Comparison of ENCODE assay signal across 7 mouse cellular contexts in the genomic region with DNA sequence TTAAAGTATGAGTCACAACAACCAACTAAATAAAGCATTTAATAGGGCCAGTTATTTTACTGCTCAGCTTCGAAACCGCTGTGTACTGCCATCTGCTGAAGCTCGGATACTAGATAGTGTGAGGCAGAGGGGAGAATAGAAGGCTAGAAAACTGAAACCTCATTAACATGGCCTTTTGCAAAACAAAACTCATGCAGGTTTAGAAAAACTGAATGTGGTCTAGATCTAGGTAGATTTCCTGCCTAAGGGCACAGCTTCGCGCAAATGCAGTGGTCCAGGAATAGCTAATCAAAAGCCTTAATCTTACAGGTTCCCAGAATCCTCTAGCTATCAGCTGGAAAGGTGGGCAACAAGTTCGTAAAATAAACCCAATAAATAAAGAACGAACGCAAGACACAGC. TPM values are rescaled to one million over a fixed set of nuclear protein-coding genes. Genes with fewer than 3 reads are reported as not detected.
DNase-seq lines count a peak whose midpoint lies in the region; ATAC-seq and TF ChIP-seq lines count a peak whose summit lies in the region.

No protein-coding gene starts in this region.

- peak overlapping the region; percentile 98 for H3K9ac ChIP-seq in liver, embryonic 11.5 days (ENCODE audit: low read depth, low read length)

- peak overlapping the region; percentile 96 for H3K4me3 ChIP-seq in testis, adult 2 months (ENCODE audit: control insufficient read depth, low read depth, low read length)
- peak overlapping the region; percentile 86 for H3K4me3 ChIP-seq in forebrain, embryonic 10.5 days
- H3K4me3 ChIP-seq in liver, embryonic 11.5 days (ENCODE audit: low read depth, low read length): peak overlapping the region; percentile 96

- H3K4me1 ChIP-seq in testis, adult 2 months (ENCODE audit: control insufficient read depth, insufficient read depth, low read length): peaks cover 2% of the 10 kb centered on the region; the same call in 1 of the 2 replicates
- peaks cover 25% of the 10 kb centered on the region for H3K4me1 ChIP-seq in forebrain, embryonic 10.5 days
- H3K4me1 ChIP-seq in liver, embryonic 11.5 days (replicated peaks; ENCODE audit: control insufficient read depth, insufficient read depth, low read length): peaks cover 4% of the 10 kb centered on the region; the same call in 1 of the 2 replicates

- H3K9me3 ChIP-seq in forebrain, embryonic 10.5 days: no peaks in the 10 kb centered on the region
- no peaks in the 10 kb centered on the region for H3K9me3 ChIP-seq in liver, embryonic 11.5 days (ENCODE audit: control insufficient read depth, low read length)

- no peak for DNase-seq in testis, postnatal 10 days (ENCODE audit: low spot score)
- no peak for DNase-seq in forebrain, embryonic 10.5 days (ENCODE audit: extremely low spot score, low spot score)
- no peak for DNase-seq in liver, embryonic 11.5 days (ENCODE audit: low spot score)
- DNase-seq in urinary bladder, postnatal 10 days (ENCODE audit: low spot score): no peak
- no peak for DNase-seq in spleen, adult 12 weeks (ENCODE audit: low spot score)

- H3K27me3 ChIP-seq in testis, adult 2 months (ENCODE audit: control insufficient read depth, insufficient read depth, low read length): no peaks in the 10 kb centered on the region
- no peaks in the 10 kb centered on the region for H3K27me3 ChIP-seq in forebrain, embryonic 10.5 days (ENCODE audit: poor library complexity, severe bottlenecking)
- no peaks in the 10 kb centered on the region for H3K27me3 ChIP-seq in liver, embryonic 11.5 days (replicated peaks; ENCODE audit: control insufficient read depth, insufficient read depth, low read length)

- WGBS in forebrain, embryonic 10.5 days: 30% methylated on average over 8 of the region's 8 CpGs
- WGBS in liver, embryonic 11.5 days: 21% methylated on average over 8 of the region's 8 CpGs

- TF ChIP-seq CTCF in testis, adult 2 months (IDR thresholded peaks at IDR 0.05; ENCODE audit: control insufficient read depth, insufficient read depth, insufficient replicate concordance, low read depth, low read length): no peak

- peak overlapping the region; percentile 84 for H3K4me2 ChIP-seq in liver, embryonic 11.5 days

- peak overlapping the region; percentile 99 for H3K27ac ChIP-seq in testis, adult 2 months (ENCODE audit: control insufficient read depth, insufficient read depth, low read depth, low read length)
- H3K27ac ChIP-seq in forebrain, embryonic 10.5 days: peak overlapping the region; percentile 97
- H3K27ac ChIP-seq in liver, embryonic 11.5 days (ENCODE audit: low read depth, low read length): peak overlapping the region; percentile 98

- no peak for ATAC-seq in liver, embryonic 11.5 days (replicated peaks; ENCODE audit: low FRiP score)
- no peak for ATAC-seq in granulocyte monocyte progenitor cell, adult 5-6 weeks (replicated peaks; ENCODE audit: poor library complexity, severe bottlenecking)

- TF ChIP-seq POLR2A in testis, adult 2 months (IDR thresholded peaks at IDR 0.05; ENCODE audit: control insufficient read depth, low read depth, low read length): no peak

- no peaks in the 10 kb centered on the region for H3K36me3 ChIP-seq in testis, adult 2 months (ENCODE audit: control insufficient read depth, insufficient read depth, low read length)
- H3K36me3 ChIP-seq in forebrain, embryonic 10.5 days (replicated peaks): peaks cover 57% of the 10 kb centered on the region
- H3K36me3 ChIP-seq in liver, embryonic 11.5 days (ENCODE audit: control insufficient read depth, insufficient read depth, low read length): peaks cover 2% of the 10 kb centered on the region; the same call in 1 of the 2 replicates

RNA-seq across cellular contexts. Expression of gene Cnbd2, which starts 0.7 kb away (rescaled TPM):
- 94.5 and 95.7 TPM in 2 replicates for polyA plus RNA-seq in testis, adult 2 months (2012; rRNA removed)
- 2.5 and 2.6 TPM in 2 replicates for polyA plus RNA-seq in forebrain, embryonic 10.5 days (2016; fragmentation: Nextera tagmentation; extraction: Ambion mirVana)
- polyA plus RNA-seq in liver, embryonic 11.5 days (2014; fragmentation: Nextera tagmentation; extraction: Ambion mirVana): 2.6 and 2.9 TPM in 2 replicates
- 3.4 and 4.0 TPM in 2 replicates for total RNA-seq in granulocyte monocyte progenitor cell, adult 5-6 weeks (2014; fragmentation: Nextera tagmentation)
- total RNA-seq in granulocyte monocyte progenitor cell, adult 5-6 weeks (2017): 2.6 and 6.5 TPM in 2 replicates

RNA-seq across cellular contexts. Expression of gene Scand1, which starts 1.1 kb away (rescaled TPM):
- 212 and 340 TPM in 2 replicates for polyA plus RNA-seq in testis, adult 2 months (2012; rRNA removed)
- polyA plus RNA-seq in forebrain, embryonic 10.5 days (2016; fragmentation: Nextera tagmentation; extraction: Ambion mirVana): 49.0 and 52.1 TPM in 2 replicates
- 58.9 and 63.6 TPM in 2 replicates for polyA plus RNA-seq in liver, embryonic 11.5 days (2014; fragmentation: Nextera tagmentation; extraction: Ambion mirVana)
- total RNA-seq in granulocyte monocyte progenitor cell, adult 5-6 weeks (2014; fragmentation: Nextera tagmentation): 0.60 and 5.4 TPM in 2 replicates
- total RNA-seq in granulocyte monocyte progenitor cell, adult 5-6 weeks (2017): 20.9 and 28.4 TPM in 2 replicates

Comparison
In these comparisons a context has a peak if more than half of its experiments do, and no peak if none do; other contexts are left out.
1. RNA of gene Cnbd2, which starts 0.7 kb away (polyA plus RNA-seq): 94.5 to 95.7 TPM in testis, adult 2 months; 2.6 to 2.9 TPM in liver, embryonic 11.5 days and 2.5 to 2.6 TPM in forebrain, embryonic 10.5 days; every median in the first group is over 10 times any median in the second.
2. Peak in every context shown above with its lines, with median percentiles within 50 percentile points of each other: H3K27ac ChIP-seq and H3K4me3 ChIP-seq.